Mouse (Mus musculus): ENCODE results near the gene Fbxl22. TPM values are rescaled to one million over a fixed set of nuclear protein-coding genes. Genes with fewer than 3 reads are reported as not detected.

Fbxl22 gene
- polyA plus RNA-seq, 1 experiment = 1.5 TPM

GRCm38 (mm10) chr9:66521595-66521994 is 7.2 kb upstream of the Fbxl22 start:
- no peak overlapping the region for H3K4me3 ChIP-seq (ENCODE audit: extremely low read depth, insufficient read depth, insufficient read length)
- peaks cover 38% of the 10 kb centered on the region for H3K36me3 ChIP-seq (ENCODE audit: control insufficient read depth, insufficient read depth, low read length)
- no peaks in the 10 kb centered on the region for H3K4me1 ChIP-seq (ENCODE audit: control insufficient read depth, insufficient read depth, insufficient read length)
- no peaks in the 10 kb centered on the region for H3K27me3 ChIP-seq (ENCODE audit: control insufficient read depth, insufficient read depth, low read length)
- H3K27ac ChIP-seq (ENCODE audit: insufficient read depth, low read length) = no peak overlapping the region
- no peak for DNase-seq (ENCODE audit: low read depth in 1 of 2, low spot score in 2 of 2)
- WGBS = 90% methylated on average over 3 of the region's 3 CpGs
- TF ChIP-seq CTCF (IDR thresholded peaks at IDR 0.05; ENCODE audit: extremely low read depth, insufficient read depth, insufficient read length, insufficient replicate concordance) = no peak
- TF ChIP-seq POLR2A (IDR thresholded peaks at IDR 0.05; ENCODE audit: low read depth, low read length) = no peak

GRCm38 (mm10) chr9:66520299-66520698 is 5.9 kb upstream of the Fbxl22 start:
- no peak overlapping the region for H3K27ac ChIP-seq (ENCODE audit: insufficient read depth, low read length)
- no peaks in the 10 kb centered on the region for H3K4me1 ChIP-seq (ENCODE audit: control insufficient read depth, insufficient read depth, insufficient read length)
- no peaks in the 10 kb centered on the region for H3K27me3 ChIP-seq (ENCODE audit: control insufficient read depth, insufficient read depth, low read length)
- TF ChIP-seq POLR2A (IDR thresholded peaks at IDR 0.05; ENCODE audit: low read depth, low read length) (no peak), CTCF (IDR thresholded peaks at IDR 0.05; ENCODE audit: extremely low read depth, insufficient read depth, insufficient read length, insufficient replicate concordance) (no peak)
- 95% methylated on average over 4 of the region's 4 CpGs for WGBS
- no peak for DNase-seq (ENCODE audit: low read depth in 1 of 2, low spot score in 2 of 2)
- H3K36me3 ChIP-seq (ENCODE audit: control insufficient read depth, insufficient read depth, low read length) = peaks cover 34% of the 10 kb centered on the region
- H3K4me3 ChIP-seq (ENCODE audit: extremely low read depth, insufficient read depth, insufficient read length) = no peak overlapping the region

GRCm38 (mm10) chr9:66518901-66519300 is 4.5 kb upstream of the Fbxl22 start:
- Histone ChIP-seq H3K4me1 (ENCODE audit: control insufficient read depth, insufficient read depth, insufficient read length) (peaks cover 2% of the 10 kb centered on the region; the same call in 1 of the 2 replicates), H3K27ac (ENCODE audit: insufficient read depth, low read length) (no peak overlapping the region), H3K4me3 (ENCODE audit: extremely low read depth, insufficient read depth, insufficient read length) (no peak overlapping the region), H3K36me3 (ENCODE audit: control insufficient read depth, insufficient read depth, low read length) (peaks cover 30% of the 10 kb centered on the region), H3K27me3 (ENCODE audit: control insufficient read depth, insufficient read depth, low read length) (no peaks in the 10 kb centered on the region)
- DNase-seq (ENCODE audit: low read depth in 1 of 2, low spot score in 2 of 2) = no peak
- TF ChIP-seq CTCF (IDR thresholded peaks at IDR 0.05; ENCODE audit: extremely low read depth, insufficient read depth, insufficient read length, insufficient replicate concordance) (no peak), POLR2A (IDR thresholded peaks at IDR 0.05; ENCODE audit: low read depth, low read length) (no peak)
- WGBS = 83% methylated on average over 5 of the region's 5 CpGs

- Histone ChIP-seq H3K36me3 (ENCODE audit: control insufficient read depth, insufficient read depth, low read length) (peaks cover 27% of the 10 kb centered on the region), H3K4me1 (ENCODE audit: control insufficient read depth, insufficient read depth, insufficient read length) (peaks cover 2% of the 10 kb centered on the region; the same call in 1 of the 2 replicates)
- WGBS = 89% methylated on average over 5 of the region's 5 CpGs
Measured at GRCm38 (mm10) chr9:66518251-66518650, 3.9 kb upstream of the Fbxl22 start.

GRCm38 (mm10) chr9:66517746-66518145 is 3.4 kb upstream of the Fbxl22 start:
- WGBS = 95% methylated on average over 10 of the region's 10 CpGs
- no peak for DNase-seq (ENCODE audit: low read depth in 1 of 2, low spot score in 2 of 2)
- no peak for TF ChIP-seq POLR2A (IDR thresholded peaks at IDR 0.05; ENCODE audit: low read depth, low read length)
- no peak for TF ChIP-seq CTCF (IDR thresholded peaks at IDR 0.05; ENCODE audit: extremely low read depth, insufficient read depth, insufficient read length, insufficient replicate concordance)
- Histone ChIP-seq H3K4me3 (ENCODE audit: extremely low read depth, insufficient read depth, insufficient read length) (no peak overlapping the region), H3K36me3 (ENCODE audit: control insufficient read depth, insufficient read depth, low read length) (peaks cover 27% of the 10 kb centered on the region), H3K4me1 (ENCODE audit: control insufficient read depth, insufficient read depth, insufficient read length) (peaks cover 2% of the 10 kb centered on the region; the same call in 1 of the 2 replicates), H3K27ac (ENCODE audit: insufficient read depth, low read length) (no peak overlapping the region), H3K27me3 (ENCODE audit: control insufficient read depth, insufficient read depth, low read length) (no peaks in the 10 kb centered on the region)

More at GRCm38 (mm10) chr9:66518251-66518650, 3.9 kb upstream of the Fbxl22 start:
- no peak overlapping the region for H3K27ac ChIP-seq (ENCODE audit: insufficient read depth, low read length)
- H3K4me3 ChIP-seq (ENCODE audit: extremely low read depth, insufficient read depth, insufficient read length) = no peak overlapping the region
- no peaks in the 10 kb centered on the region for H3K27me3 ChIP-seq (ENCODE audit: control insufficient read depth, insufficient read depth, low read length)
- TF ChIP-seq POLR2A (IDR thresholded peaks at IDR 0.05; ENCODE audit: low read depth, low read length) (no peak), CTCF (IDR thresholded peaks at IDR 0.05; ENCODE audit: extremely low read depth, insufficient read depth, insufficient read length, insufficient replicate concordance) (no peak)
- no peak for DNase-seq (ENCODE audit: low read depth in 1 of 2, low spot score in 2 of 2)

GRCm38 (mm10) chr9:66516296-66516940 is 2.0 kb upstream of the Fbxl22 start:
- no peak overlapping the region for H3K4me3 ChIP-seq (ENCODE audit: extremely low read depth, insufficient read depth, insufficient read length)
- TF ChIP-seq CTCF (IDR thresholded peaks at IDR 0.05; ENCODE audit: extremely low read depth, insufficient read depth, insufficient read length, insufficient replicate concordance) (no peak), POLR2A (IDR thresholded peaks at IDR 0.05; ENCODE audit: low read depth, low read length) (no peak)
- peaks cover 25% of the 10 kb centered on the region for H3K36me3 ChIP-seq (ENCODE audit: control insufficient read depth, insufficient read depth, low read length)
- no peaks in the 10 kb centered on the region for H3K27me3 ChIP-seq (ENCODE audit: control insufficient read depth, insufficient read depth, low read length)
- 75% methylated on average over 6 of the region's 6 CpGs for WGBS
- H3K27ac ChIP-seq (ENCODE audit: insufficient read depth, low read length) = no peak overlapping the region
- peaks cover 2% of the 10 kb centered on the region; the same call in 1 of the 2 replicates for H3K4me1 ChIP-seq (ENCODE audit: control insufficient read depth, insufficient read depth, insufficient read length)
- DNase-seq (ENCODE audit: low read depth in 1 of 2, low spot score in 2 of 2) = no peak

- Histone ChIP-seq H3K4me1 (ENCODE audit: control insufficient read depth, insufficient read depth, insufficient read length) (peaks cover 4% of the 10 kb centered on the region; the same call in 1 of the 2 replicates), H3K27me3 (ENCODE audit: control insufficient read depth, insufficient read depth, low read length) (no peaks in the 10 kb centered on the region), H3K4me3 (ENCODE audit: extremely low read depth, insufficient read depth, insufficient read length) (no peak overlapping the region), H3K27ac (ENCODE audit: insufficient read depth, low read length) (no peak overlapping the region), H3K36me3 (ENCODE audit: control insufficient read depth, insufficient read depth, low read length) (peaks cover 23% of the 10 kb centered on the region)
- TF ChIP-seq CTCF (IDR thresholded peaks at IDR 0.05; ENCODE audit: extremely low read depth, insufficient read depth, insufficient read length, insufficient replicate concordance) = no peak
- TF ChIP-seq POLR2A (IDR thresholded peaks at IDR 0.05; ENCODE audit: low read depth, low read length) = no peak
- no peak for DNase-seq (ENCODE audit: low read depth in 1 of 2, low spot score in 2 of 2)
- 97% methylated on average over 10 of the region's 10 CpGs for WGBS
Measured at GRCm38 (mm10) chr9:66515680-66516210, 1.4 kb upstream of the Fbxl22 start.

All from spleen, adult 2 months (tissue).